Mouse (Mus musculus): Measurements from ENCODE around the gene Def8.

The Def8 gene

GRCm38 (mm10) chr8:123423441-123423840 is at the start of gene Def8:
TSS of gene Def8 (plus strand) at chr8:123423527.
- no peak for DNase-seq

GRCm38 (mm10) chr8:123374239-123374578 is 49.1 kb upstream of the Def8 start:
- peak; percentile 92 to 97 for DNase-seq

- DNase-seq: no peak
Observed at GRCm38 (mm10) chr8:123375701-123376100, 47.6 kb upstream of the Def8 start.

GRCm38 (mm10) chr8:123376106-123376505 is 47.2 kb upstream of the Def8 start:
- no peak for DNase-seq

- no peak for DNase-seq
Observed at GRCm38 (mm10) chr8:123381711-123382110, 41.6 kb upstream of the Def8 start.

GRCm38 (mm10) chr8:123382516-123382915 is 40.8 kb upstream of the Def8 start:
- no peak for DNase-seq

- peak in 1 of 2 experiments; percentile 56 for DNase-seq
Observed at GRCm38 (mm10) chr8:123384883-123385540, 38.3 kb upstream of the Def8 start.

GRCm38 (mm10) chr8:123387041-123387440 is 36.3 kb upstream of the Def8 start:
- DNase-seq: no peak

- DNase-seq: no peak
Observed at GRCm38 (mm10) chr8:123387801-123388200, 35.5 kb upstream of the Def8 start.

- peak; percentile 71 to 81 for DNase-seq
Observed at GRCm38 (mm10) chr8:123389026-123389425, 34.3 kb upstream of the Def8 start.

- DNase-seq: no peak
Observed at GRCm38 (mm10) chr8:123398308-123398707, 25.0 kb upstream of the Def8 start.

GRCm38 (mm10) chr8:123401936-123402335 is 21.4 kb upstream of the Def8 start:
- no peak for DNase-seq

GRCm38 (mm10) chr8:123402730-123403326 is 20.5 kb upstream of the Def8 start:
- DNase-seq: no peak

- no peak for DNase-seq
Observed at GRCm38 (mm10) chr8:123404521-123404920, 18.8 kb upstream of the Def8 start.

- DNase-seq: peak; percentile 80 to 85
Observed at GRCm38 (mm10) chr8:123406786-123407185, 16.5 kb upstream of the Def8 start, which contains the start of gene Mc1r. TSS of gene Mc1r (plus strand) at chr8:123407107.

GRCm38 (mm10) chr8:123407612-123408011 is 15.7 kb upstream of the Def8 start:
- DNase-seq: no peak

GRCm38 (mm10) chr8:123408586-123409544 is 14.5 kb upstream of the Def8 start:
- DNase-seq: no peak

- DNase-seq: peak; percentile 53 to 68
Observed at GRCm38 (mm10) chr8:123410049-123410587, 13.2 kb upstream of the Def8 start.

GRCm38 (mm10) chr8:123410788-123411187 is 12.5 kb upstream of the Def8 start:
- peak in 1 of 2 experiments; percentile 57 for DNase-seq

- peak; percentile 96 to 97 for DNase-seq
Observed at GRCm38 (mm10) chr8:123411246-123411645, 12.1 kb upstream of the Def8 start, which contains the start of gene Tubb3. TSS of gene Tubb3 (plus strand) at chr8:123411424.

GRCm38 (mm10) chr8:123411781-123412327 is 11.5 kb upstream of the Def8 start:
- DNase-seq: no peak

GRCm38 (mm10) chr8:123412560-123413170 is 10.7 kb upstream of the Def8 start:
- peak; percentile 57 to 60 for DNase-seq

Data from cerebellum, postnatal 25 days (tissue).